Mouse (Mus musculus): Measurements from ENCODE around the gene Ndufs4. TPM values are rescaled to one million over a fixed set of nuclear protein-coding genes. Genes with fewer than 3 reads are reported as not detected.
"Not testable (repeated sequence)": the region's sequence is repeated elsewhere in the genome, so short reads cannot be mapped to it uniquely, and the experiment has no call there.

Ndufs4 gene
- polyA plus RNA-seq, 2 experiments from 2014 or later: 159 to 188 TPM

GRCm38 (mm10) chr13:114319835-114320389, 68.1 kb downstream of the Ndufs4 start:
- no peak for ATAC-seq

- ATAC-seq: no peak
These were observed 68.9 kb downstream of the Ndufs4 start for GRCm38 (mm10) chr13:114319136-114319535.

GRCm38 (mm10) chr13:114315374-114315773, 72.7 kb downstream of the Ndufs4 start:
- ATAC-seq: no peak

DNA sequence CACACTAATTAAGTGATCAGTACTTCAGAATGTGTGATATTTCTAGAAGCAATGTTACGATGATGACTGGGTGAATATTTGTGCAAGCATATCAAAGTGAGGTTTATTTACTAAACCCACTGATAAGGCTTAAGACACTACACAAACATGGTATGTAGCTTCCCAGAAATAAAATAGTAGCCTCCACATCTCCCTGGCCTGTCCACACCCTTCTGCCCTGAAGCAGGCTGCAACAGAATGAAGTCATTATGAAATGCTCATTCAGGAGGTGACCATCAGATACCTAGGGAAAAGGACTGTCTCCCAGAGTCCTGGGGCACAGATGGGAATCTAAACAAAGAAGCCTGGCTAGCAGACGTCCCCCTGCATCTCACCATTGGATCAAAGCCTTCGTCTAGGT, 73.1 kb downstream of the Ndufs4 start:
- no peak for ATAC-seq

GRCm38 (mm10) chr13:114310591-114310990, 77.5 kb downstream of the Ndufs4 start:
- ATAC-seq: no peak

GRCm38 (mm10) chr13:114304684-114305083, 83.4 kb downstream of the Ndufs4 start:
- no peak for ATAC-seq

- ATAC-seq: no peak
These were observed 84.4 kb downstream of the Ndufs4 start for GRCm38 (mm10) chr13:114303466-114304175.

- ATAC-seq: no peak
These were observed 90.3 kb downstream of the Ndufs4 start for GRCm38 (mm10) chr13:114297761-114298160.

DNA sequence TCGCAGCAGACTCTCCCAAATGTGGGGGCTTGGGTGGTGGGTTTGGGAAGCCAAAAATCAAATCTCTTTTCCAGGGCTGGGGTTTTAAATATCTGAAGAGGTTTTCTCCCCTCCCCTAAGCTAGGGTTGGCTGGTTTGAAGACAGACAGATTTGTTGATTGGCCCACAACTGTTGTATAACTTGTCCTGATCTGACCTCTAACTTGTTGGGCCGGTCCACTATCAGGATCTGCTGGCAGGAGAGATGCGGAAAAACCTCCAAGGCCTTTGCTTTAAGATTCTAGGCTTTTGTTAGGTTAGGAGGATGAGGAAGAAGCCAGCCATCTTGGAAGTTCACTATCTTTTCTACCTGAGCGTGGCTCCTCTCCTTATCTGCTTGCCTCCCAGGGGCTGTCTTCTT, 91.5 kb downstream of the Ndufs4 start:
- ATAC-seq: no peak

DNA sequence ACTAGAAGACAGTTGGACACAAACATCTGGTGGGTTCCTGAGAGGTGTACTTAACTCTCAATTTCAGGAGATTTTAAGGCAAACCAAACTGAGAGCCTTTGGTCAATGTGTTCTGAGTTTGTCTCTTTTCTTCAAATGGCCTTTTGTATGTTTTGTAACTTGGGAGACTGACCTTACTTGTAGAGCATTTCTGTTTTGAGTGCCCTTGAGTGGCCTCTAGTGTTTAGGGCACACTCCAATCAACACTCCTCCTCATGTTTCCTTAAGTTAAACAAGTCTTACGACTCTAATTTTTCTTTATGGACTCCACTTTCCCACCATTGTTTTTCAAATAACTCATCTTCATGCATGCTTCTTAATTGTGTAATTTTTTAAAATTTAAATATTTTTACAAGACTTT, 98.6 kb downstream of the Ndufs4 start:
- ATAC-seq: no peak

DNA sequence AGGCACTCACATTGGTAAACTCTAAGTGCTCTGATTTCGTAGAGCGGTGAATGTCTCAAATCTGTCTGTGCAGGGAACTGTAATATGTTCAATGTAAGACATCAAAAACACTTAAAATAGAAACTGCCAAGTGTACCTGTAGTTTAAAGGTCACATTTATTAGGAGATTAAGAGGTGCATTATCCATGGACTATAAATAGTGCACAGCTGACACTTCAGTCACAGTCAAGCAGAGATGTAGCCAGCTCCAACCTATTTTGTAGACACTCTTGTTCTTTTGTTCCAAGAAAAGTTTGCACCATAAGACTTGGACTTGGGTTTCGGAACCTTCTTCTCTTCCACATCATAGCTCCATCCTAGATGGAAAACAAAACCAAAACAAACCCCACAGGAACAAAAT, 99.5 kb downstream of the Ndufs4 start:
- no peak for ATAC-seq

- not testable (repeated sequence) for ATAC-seq
These were observed 109.4 kb downstream of the Ndufs4 start for GRCm38 (mm10) chr13:114278690-114279089.

DNA sequence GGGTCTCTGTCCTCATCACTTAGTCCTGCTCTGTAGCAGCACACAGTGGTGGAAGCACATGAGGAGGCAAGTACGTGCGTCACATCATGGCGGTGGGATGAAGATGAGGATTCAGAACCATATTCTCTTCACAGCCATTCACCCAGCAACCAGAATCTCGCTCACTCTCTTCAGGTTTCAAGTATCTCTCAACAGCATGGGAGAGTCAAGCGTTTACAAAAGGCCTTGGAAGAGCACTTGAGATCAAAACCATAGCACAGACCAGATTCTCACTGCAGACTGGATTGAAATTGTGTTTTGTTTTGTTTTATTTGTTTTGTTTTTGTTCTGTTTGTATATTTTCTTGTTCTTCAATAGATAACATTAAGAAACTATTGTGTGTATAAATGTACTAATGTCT, 110.8 kb downstream of the Ndufs4 start:
- no peak for ATAC-seq

- no peak for ATAC-seq
These were observed 116.5 kb downstream of the Ndufs4 start for GRCm38 (mm10) chr13:114271410-114272105.

GRCm38 (mm10) chr13:114267741-114268140, 120.3 kb downstream of the Ndufs4 start:
- ATAC-seq: no peak

DNA sequence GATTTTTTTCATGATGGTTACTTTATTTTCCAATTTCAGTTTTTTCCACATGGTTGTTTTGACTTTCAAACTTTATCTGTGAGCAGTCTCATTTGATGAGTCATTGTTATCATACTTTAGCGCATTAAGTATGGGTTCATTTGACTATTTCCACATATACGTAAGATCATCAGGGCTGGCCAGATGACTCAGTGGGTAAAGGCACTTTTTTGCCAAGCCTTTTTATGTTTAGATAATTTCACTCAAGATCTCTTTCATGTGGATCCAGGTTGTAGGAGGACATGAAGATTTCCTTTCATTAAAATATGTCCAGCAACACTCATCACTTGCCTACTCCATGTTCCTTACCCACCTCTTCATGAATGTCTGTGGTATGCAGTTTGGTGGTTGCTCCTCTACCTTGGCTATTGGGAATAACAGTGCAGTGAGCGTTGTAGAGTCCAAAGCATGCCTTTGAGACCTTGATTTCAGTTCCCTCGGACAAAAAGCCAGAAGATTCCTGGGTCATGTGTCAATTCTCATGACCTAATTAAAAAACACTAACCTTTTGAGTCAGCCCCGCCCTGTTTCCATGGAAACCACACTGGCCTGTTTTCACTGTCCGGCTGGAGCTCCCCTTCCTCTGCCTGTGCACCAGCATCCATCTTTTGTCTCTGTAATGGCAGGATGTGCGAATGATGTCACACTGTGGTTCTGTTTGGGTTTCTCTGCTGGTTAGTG, 127.4 kb downstream of the Ndufs4 start:
- ATAC-seq: no peak

- ATAC-seq: no peak
These were observed 133.4 kb downstream of the Ndufs4 start for GRCm38 (mm10) chr13:114254697-114255096.

Other genes with a start within 250 kb of the Ndufs4 start
- gene Fst, start 70.7 kb upstream of the Ndufs4 start, polyA plus RNA-seq (2017; shearing (Covaris generic)): under 1 TPM in 1 of 2 experiments, not detected in 1; 0.26 TPM